Mouse (Mus musculus): ENCODE results near the gene Extl2.

Gene Extl2

GRCm38 (mm10) chr3:116009622-116010344 lies 2.5 kb downstream of the Extl2 start:
- DNase-seq = peak; percentile 66 to 68

GRCm38 (mm10) chr3:116014901-116015300 lies 7.6 kb downstream of the Extl2 start:
- DNase-seq = no peak

GRCm38 (mm10) chr3:116016116-116016515 lies 8.9 kb downstream of the Extl2 start:
- DNase-seq = peak; percentile 73 to 83

- peak in 1 of 2 experiments; percentile 50 for DNase-seq
Measured at GRCm38 (mm10) chr3:116018606-116019005, 11.3 kb downstream of the Extl2 start.

GRCm38 (mm10) chr3:116019136-116019535 lies 11.9 kb downstream of the Extl2 start:
- DNase-seq = no peak

GRCm38 (mm10) chr3:116024236-116024635 lies 17.0 kb downstream of the Extl2 start:
- no peak for DNase-seq

- no peak for DNase-seq
Measured at GRCm38 (mm10) chr3:116024669-116025068, 17.4 kb downstream of the Extl2 start.

- peak; percentile 82 to 89 for DNase-seq
Measured at GRCm38 (mm10) chr3:116025701-116026100, 18.4 kb downstream of the Extl2 start.

GRCm38 (mm10) chr3:116026996-116027395 lies 19.7 kb downstream of the Extl2 start:
- no peak for DNase-seq

GRCm38 (mm10) chr3:116030152-116030788 lies 23.0 kb downstream of the Extl2 start:
- no peak for DNase-seq

GRCm38 (mm10) chr3:116033218-116033870 lies 26.1 kb downstream of the Extl2 start:
- peak in 1 of 2 experiments; percentile 23 for DNase-seq

- peak in 1 of 2 experiments; percentile 35 for DNase-seq
Measured at GRCm38 (mm10) chr3:116033871-116034222, 26.6 kb downstream of the Extl2 start.

- no peak for DNase-seq
Measured at GRCm38 (mm10) chr3:116040776-116041175, 33.5 kb downstream of the Extl2 start.

- no peak for DNase-seq
Measured at GRCm38 (mm10) chr3:116046000-116046399, 38.7 kb downstream of the Extl2 start.

- DNase-seq = no peak
Measured at GRCm38 (mm10) chr3:116047034-116047433, 39.8 kb downstream of the Extl2 start.

GRCm38 (mm10) chr3:116057078-116057477 lies 49.8 kb downstream of the Extl2 start:
- DNase-seq = no peak

GRCm38 (mm10) chr3:116060320-116060719 lies 53.1 kb downstream of the Extl2 start:
- DNase-seq = no peak

GRCm38 (mm10) chr3:116062141-116062540 lies 54.9 kb downstream of the Extl2 start:
- no peak for DNase-seq

- DNase-seq = no peak
Measured at GRCm38 (mm10) chr3:116072584-116072983, 65.3 kb downstream of the Extl2 start.

GRCm38 (mm10) chr3:116076739-116077138 lies 69.5 kb downstream of the Extl2 start:
- DNase-seq = no peak

GRCm38 (mm10) chr3:116078490-116078889 lies 71.2 kb downstream of the Extl2 start:
- peak in 1 of 2 experiments; percentile 3 for DNase-seq
